Mouse (Mus musculus): ENCODE data around the gene Hnrnpk.

DNA sequence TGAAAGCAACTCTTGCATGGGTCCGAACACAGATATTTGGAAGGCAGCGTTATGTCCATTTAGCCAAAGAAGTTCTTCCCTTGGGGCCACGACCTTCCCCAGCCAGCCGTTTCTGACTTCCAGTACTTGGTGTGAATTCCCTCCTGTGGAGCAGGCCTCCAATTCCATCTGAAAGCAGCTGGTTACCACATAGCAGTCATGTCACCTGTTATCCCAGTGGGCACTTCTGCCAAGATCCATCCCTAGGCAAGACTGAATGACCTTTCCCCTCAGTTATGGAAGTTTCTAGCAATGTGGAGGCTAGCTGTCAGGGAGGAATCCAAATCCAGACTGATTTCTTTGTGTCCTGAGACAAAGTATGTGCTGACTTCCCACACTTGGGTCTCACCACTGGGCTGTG lies 17.9 kb upstream of the Hnrnpk start:
- TF ChIP-seq CTCF (IDR thresholded peaks at IDR 0.05; ENCODE audit: control insufficient read depth, insufficient read depth, insufficient replicate concordance, low read depth, low read length) (no peak), POLR2A (IDR thresholded peaks at IDR 0.05; ENCODE audit: control insufficient read depth, low read depth, low read length) (no peak)
